In genomic region chr14:25420987-25421386, GRCm38 (mm10) we compare ENCODE assay signal across 8 mouse cellular contexts. TPM values are rescaled to one million over a fixed set of nuclear protein-coding genes. Genes with fewer than 3 reads are reported as not detected.
DNase-seq lines count a peak whose midpoint lies in the region; ATAC-seq lines count a peak whose summit lies in the region.

No protein-coding gene starts in this region.

- H3K36me3 ChIP-seq in hindbrain, embryonic 10.5 days, result no peaks in the 10 kb centered on the region
- H3K36me3 ChIP-seq in limb, embryonic 15.5 days, result no peaks in the 10 kb centered on the region

- peaks cover 28% of the 10 kb centered on the region for H3K4me1 ChIP-seq in hindbrain, embryonic 10.5 days (replicated peaks)
- peaks cover 22% of the 10 kb centered on the region for H3K4me1 ChIP-seq in limb, embryonic 15.5 days

- ATAC-seq in limb, embryonic 15.5 days (ENCODE audit: insufficient number of reproducible peaks, low FRiP score, low TSS enrichment, low read depth), result no peak
- no peak for ATAC-seq in CD4-positive, CD25-positive, alpha-beta regulatory T cell, adult 4 months
- ATAC-seq in erythroblast, adult 5-6 weeks (replicated peaks; ENCODE audit: low FRiP score, poor library complexity, severe bottlenecking), result no peak

- 96% methylated on average over 1 of the region's 1 CpGs for WGBS in hindbrain, embryonic 10.5 days
- WGBS in limb, embryonic 15.5 days, result 86% methylated on average over 1 of the region's 1 CpGs

- DNase-seq in left cerebral cortex, postnatal 4 days, result peak; percentile 84
- DNase-seq in left cerebral cortex, adult 18-20 months (ENCODE audit: low spot score in 2 of 2), result no peak
- peak; percentile 11 for DNase-seq in fibroblast of lung, adult 2 months (ENCODE audit: low read depth)
- DNase-seq in hindbrain, embryonic 10.5 days (ENCODE audit: low spot score), result no peak
- DNase-seq in c-Kit-positive CD71-positive TER-119-positive erythroid progenitor cells, embryonic 14.5 days (ENCODE audit: low spot score), result no peak

- intact Hi-C loops in left cerebral cortex, postnatal 4 days (cut with DNase I), result no loop called here

- H3K27me3 ChIP-seq in hindbrain, embryonic 10.5 days (ENCODE audit: insufficient read depth, poor library complexity, severe bottlenecking), result peaks cover 9% of the 10 kb centered on the region; the same call in 1 of the 2 replicates
- H3K27me3 ChIP-seq in limb, embryonic 15.5 days, result no peaks in the 10 kb centered on the region

- peak overlapping the region; percentile 85 for H3K27ac ChIP-seq in hindbrain, embryonic 10.5 days
- peak overlapping the region; percentile 57 for H3K27ac ChIP-seq in limb, embryonic 15.5 days

- H3K9me3 ChIP-seq in hindbrain, embryonic 10.5 days, result no peaks in the 10 kb centered on the region
- no peaks in the 10 kb centered on the region for H3K9me3 ChIP-seq in limb, embryonic 15.5 days

- no peak overlapping the region for H3K4me2 ChIP-seq in limb, embryonic 15.5 days

- no peak overlapping the region for H3K4me3 ChIP-seq in hindbrain, embryonic 10.5 days
- H3K4me3 ChIP-seq in limb, embryonic 15.5 days, result no peak overlapping the region

- no peak overlapping the region for H3K9ac ChIP-seq in limb, embryonic 15.5 days

RNA-seq across cellular contexts. Expression of gene Zmiz1, which starts 38.0 kb away (rescaled TPM):
- total RNA-seq in left cerebral cortex, postnatal 4 days (2021), result 100 to 1,000 TPM; 149 to 152 TPM
- 100 to 1,000 TPM in 1 of 2 experiments, 10 to 100 TPM in 1; 89.2 to 100 TPM for total RNA-seq in left cerebral cortex, adult 18-20 months (2021)
- polyA plus RNA-seq in hindbrain, embryonic 10.5 days (2016; fragmentation: Nextera tagmentation; extraction: Ambion mirVana), result 44.4 and 60.1 TPM in 2 replicates
- polyA plus RNA-seq in limb, embryonic 15.5 days (2015; fragmentation: Nextera tagmentation; extraction: Ambion mirVana), result 41.9 and 50.5 TPM in 2 replicates
- 10 to 100 TPM; 21.2 to 34.3 TPM for polyA plus RNA-seq in CD4-positive, CD25-positive, alpha-beta regulatory T cell, adult 4 months (2017; shearing (Covaris generic))
- 20.6 and 25.3 TPM in 2 replicates for total RNA-seq in erythroblast, adult 5-6 weeks (2015; ENCODE audit: low replicate concordance)
- 1.4 and 12.3 TPM in 2 replicates for total RNA-seq in erythroblast, adult 5-6 weeks (2017; ENCODE audit: low replicate concordance)

Comparison
In these comparisons a context has a peak if more than half of its experiments do, and no peak if none do; other contexts are left out.
1. DNase-seq: peak in left cerebral cortex, postnatal 4 days (single experiment) and fibroblast of lung, adult 2 months (single experiment); none in left cerebral cortex, adult 18-20 months (0 of 2), hindbrain, embryonic 10.5 days (single experiment) and c-Kit-positive CD71-positive TER-119-positive erythroid progenitor cells, embryonic 14.5 days (single experiment).